Mouse (Mus musculus): ENCODE results near the gene Vmn1r148. TPM values are rescaled to one million over a fixed set of nuclear protein-coding genes. Genes with fewer than 3 reads are reported as not detected.
"Not testable (repeated sequence)": the region's sequence is repeated elsewhere in the genome, so short reads cannot be mapped to it uniquely, and the experiment has no call there.

Gene Vmn1r148
- total RNA-seq (2021): not detected
- long read RNA-seq, experiment 1: 0 reads
- long read RNA-seq, experiment 2: 0 reads

- DNase-seq; H3K4me3 ChIP-seq; intact Hi-C loops (cut with DNase I); H3K27ac ChIP-seq: not testable (repeated sequence)
Measured at GRCm38 (mm10) chr7:22413283-22413682, at the start of gene Vmn1r148. Gene Vmn1r148, plus strand, starts transcription at chr7:22413583.

DNA sequence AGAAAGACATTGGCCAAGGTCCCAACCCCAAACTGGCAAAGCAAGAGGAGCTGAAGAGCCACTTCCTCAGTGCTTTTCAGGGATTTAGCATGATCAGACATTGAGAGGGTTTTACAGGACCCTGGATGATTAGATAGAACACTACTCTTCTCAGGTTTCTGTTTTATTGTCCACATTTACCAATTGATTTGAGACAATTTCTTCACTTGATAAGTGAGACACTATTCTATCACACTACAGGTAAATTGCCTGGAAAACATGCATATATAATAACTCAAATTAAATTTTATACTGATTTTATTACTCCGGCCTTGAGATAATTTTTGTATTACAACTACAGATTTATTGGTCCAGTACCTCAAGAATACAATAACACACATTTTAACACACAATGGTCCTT, 42.4 kb upstream of the Vmn1r148 start, which contains the start of gene Gm8660:
Gene Gm8660, minus strand, starts transcription at position 101 of the 400 bp plus-strand sequence.
- intact Hi-C loops (cut with DNase I); H3K4me3 ChIP-seq; H3K27ac ChIP-seq; DNase-seq: not testable (repeated sequence)

DNA sequence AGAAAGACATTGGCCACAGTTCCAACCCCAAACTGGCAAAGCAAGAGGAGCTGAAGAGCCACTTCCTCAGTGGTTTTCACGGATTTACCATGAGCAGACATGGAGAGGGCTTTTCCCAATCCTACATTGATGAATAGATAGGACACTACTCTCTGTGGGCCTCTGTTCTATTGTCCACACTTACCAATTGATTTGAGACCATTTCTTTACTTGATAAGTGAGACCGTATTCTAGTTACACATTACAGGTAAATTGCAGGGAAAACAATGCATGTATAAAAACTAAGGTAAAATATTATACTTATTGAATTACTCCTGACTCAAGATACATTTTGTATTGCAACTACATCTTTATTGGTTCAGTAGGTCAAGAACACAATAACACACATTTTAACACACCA, 24.7 kb downstream of the Vmn1r148 start, which contains the start of gene Vmn1r149:
Gene Vmn1r149, minus strand, starts transcription at position 101 of the 400 bp plus-strand sequence.
- H3K27ac ChIP-seq; H3K4me3 ChIP-seq; intact Hi-C loops (cut with DNase I); DNase-seq: not testable (repeated sequence)

- DNase-seq; H3K4me3 ChIP-seq; H3K27ac ChIP-seq; intact Hi-C loops (cut with DNase I): not testable (repeated sequence)
Measured at GRCm38 (mm10) chr7:22463975-22464374, 50.6 kb downstream of the Vmn1r148 start, which contains the start of gene Gm10665. Gene Gm10665, minus strand, starts transcription at chr7:22464075.

Other genes with a start within 250 kb of the Vmn1r148 start
- gene Vmn1r142, start 249.5 kb upstream of the Vmn1r148 start, total RNA-seq (2021): not detected
- gene Vmn1r143, start 224.2 kb upstream of the Vmn1r148 start, total RNA-seq (2021): not detected
- not detected for gene Gm8653, start 212.3 kb upstream of the Vmn1r148 start, total RNA-seq (2021)
- gene Gm8453, start 184.1 kb upstream of the Vmn1r148 start, total RNA-seq (2021): not detected
- gene Gm4187, start 83.9 kb upstream of the Vmn1r148 start, total RNA-seq (2021): not detected
- gene Gm8660, start 42.5 kb upstream of the Vmn1r148 start, total RNA-seq (2021): not detected
- not detected for gene Vmn1r149, start 24.6 kb downstream of the Vmn1r148 start, total RNA-seq (2021)
- not detected for gene Gm10665, start 50.5 kb downstream of the Vmn1r148 start, total RNA-seq (2021)
- not detected for gene Vmn1r151, start 86.1 kb downstream of the Vmn1r148 start, total RNA-seq (2021)
- not detected for gene Vmn1r152, start 109.4 kb downstream of the Vmn1r148 start, total RNA-seq (2021)
- gene Gm8677, start 121.3 kb downstream of the Vmn1r148 start, total RNA-seq (2021): not detected
- not detected for gene Gm4201, start 151.8 kb downstream of the Vmn1r148 start, total RNA-seq (2021)
- not detected for gene Gm4565, start 174.5 kb downstream of the Vmn1r148 start, total RNA-seq (2021)
- not detected for gene Vmn1r155, start 244.4 kb downstream of the Vmn1r148 start, total RNA-seq (2021)

Measured in gastrocnemius, adult 2 months (tissue).